Mouse (Mus musculus): ENCODE results near the gene Vps54. TPM values are rescaled to one million over a fixed set of nuclear protein-coding genes. Genes with fewer than 3 reads are reported as not detected.
A peak's percentile ranks its signal among the peaks of the same experiment; 100 is the strongest.
"Not testable (repeated sequence)": the region's sequence is repeated elsewhere in the genome, so short reads cannot be mapped to it uniquely, and the experiment has no call there.

Vps54 gene
- total RNA-seq (2021): 10 to 100 TPM; 14.9 to 15.9 TPM
- long read RNA-seq, experiment 1, full-length matches to known transcripts: 9 of 16 reads
- long read RNA-seq, experiment 1, partial matches to known transcripts: 3 of 16 reads
- long read RNA-seq, experiment 1, other reads (novel, unspliced or antisense): 4 of 16 reads
- long read RNA-seq, experiment 2, full-length matches to known transcripts: 12 of 16 reads
- long read RNA-seq, experiment 2, partial matches to known transcripts: 3 of 16 reads
- long read RNA-seq, experiment 2, other reads (novel, unspliced or antisense): 1 of 16 reads

- intact Hi-C loops (cut with DNase I; ENCODE audit: low total_unique reads): no loop called here
- peak; percentile 51 for DNase-seq
Measured at GRCm38 (mm10) chr11:21239021-21239661, at the start of gene Vps54. TSS of gene Vps54 (plus strand) at chr11:21239281.

- intact Hi-C loops (cut with DNase I; ENCODE audit: low total_unique reads); DNase-seq: not testable (repeated sequence)
Measured at GRCm38 (mm10) chr11:21191821-21192220, 47.3 kb upstream of the Vps54 start.

GRCm38 (mm10) chr11:21194851-21195250 is 44.2 kb upstream of the Vps54 start:
- intact Hi-C loops (cut with DNase I; ENCODE audit: low total_unique reads): no loop called here
- no peak for DNase-seq

GRCm38 (mm10) chr11:21209046-21209445 is 30.0 kb upstream of the Vps54 start:
- DNase-seq: no peak
- intact Hi-C loops (cut with DNase I; ENCODE audit: low total_unique reads): no loop called here

- not testable (repeated sequence) for DNase-seq
Measured at GRCm38 (mm10) chr11:21209701-21210100, 29.4 kb upstream of the Vps54 start.

GRCm38 (mm10) chr11:21217419-21217818 is 21.7 kb upstream of the Vps54 start:
- no peak for DNase-seq
- intact Hi-C loops (cut with DNase I; ENCODE audit: low total_unique reads): no loop called here

More at GRCm38 (mm10) chr11:21209701-21210100, 29.4 kb upstream of the Vps54 start:
- intact Hi-C loops (cut with DNase I; ENCODE audit: low total_unique reads): not testable (repeated sequence)

GRCm38 (mm10) chr11:21219281-21219680 is 19.8 kb upstream of the Vps54 start:
- DNase-seq: no peak
- intact Hi-C loops (cut with DNase I; ENCODE audit: low total_unique reads): no loop called here

GRCm38 (mm10) chr11:21219851-21220587 is 19.1 kb upstream of the Vps54 start:
- intact Hi-C loops (cut with DNase I; ENCODE audit: low total_unique reads): no loop called here
- DNase-seq: no peak

GRCm38 (mm10) chr11:21220754-21221153 is 18.3 kb upstream of the Vps54 start:
- intact Hi-C loops (cut with DNase I; ENCODE audit: low total_unique reads): no loop called here
- DNase-seq: no peak

- intact Hi-C loops (cut with DNase I; ENCODE audit: low total_unique reads): no loop called here
- no peak for DNase-seq
Measured at GRCm38 (mm10) chr11:21221396-21221795, 17.7 kb upstream of the Vps54 start.

GRCm38 (mm10) chr11:21222606-21223207 is 16.4 kb upstream of the Vps54 start:
- no peak for DNase-seq
- intact Hi-C loops (cut with DNase I; ENCODE audit: low total_unique reads): no loop called here

GRCm38 (mm10) chr11:21223539-21223938 is 15.5 kb upstream of the Vps54 start:
- intact Hi-C loops (cut with DNase I; ENCODE audit: low total_unique reads): no loop called here

GRCm38 (mm10) chr11:21224041-21224440 is 15.0 kb upstream of the Vps54 start:
- no peak for DNase-seq
- intact Hi-C loops (cut with DNase I; ENCODE audit: low total_unique reads): no loop called here

More at GRCm38 (mm10) chr11:21223539-21223938, 15.5 kb upstream of the Vps54 start:
- no peak for DNase-seq

- intact Hi-C loops (cut with DNase I; ENCODE audit: low total_unique reads): no loop called here
- DNase-seq: no peak
Measured at GRCm38 (mm10) chr11:21224446-21224845, 14.6 kb upstream of the Vps54 start.

- no peak for DNase-seq
- intact Hi-C loops (cut with DNase I; ENCODE audit: low total_unique reads): no loop called here
Measured at GRCm38 (mm10) chr11:21224983-21225382, 14.1 kb upstream of the Vps54 start.

GRCm38 (mm10) chr11:21235381-21235780 is 3.7 kb upstream of the Vps54 start:
- intact Hi-C loops (cut with DNase I; ENCODE audit: low total_unique reads): no loop called here
- DNase-seq: no peak

- intact Hi-C loops (cut with DNase I; ENCODE audit: low total_unique reads): no loop called here
- no peak for DNase-seq
Measured at GRCm38 (mm10) chr11:21235821-21236220, 3.3 kb upstream of the Vps54 start.

GRCm38 (mm10) chr11:21236996-21237395 is 2.1 kb upstream of the Vps54 start:
- intact Hi-C loops (cut with DNase I; ENCODE audit: low total_unique reads): no loop called here
- DNase-seq: no peak

GRCm38 (mm10) chr11:21237474-21238278 is 1.4 kb upstream of the Vps54 start:
- no peak for DNase-seq
- intact Hi-C loops (cut with DNase I; ENCODE audit: low total_unique reads): no loop called here

All from gastrocnemius, postnatal 14 days (tissue).